Mouse (Mus musculus) CH12.LX (cell line): ENCODE measurements around the gene Ppm1b.

Source experiments
- CHD2 ChIP-seq: IDR thresholded peaks from 2 replicates; pipeline ENCODE4 v1.6.1; 2011; ENCODE audit warnings: low read length, improper control_type of control experiment
- CTCF ChIP-seq, 2 experiments: IDR thresholded peaks in 1 of 2; conservative IDR thresholded peaks in 1 of 2; 2 replicates each; pipeline ENCODE4 v1.5.1; 2011 to 2012; ENCODE audit warnings: low read depth in 2 of 2, low read length in 2 of 2, improper control_type of control experiment in 1 of 2, inconsistent platforms in 1 of 2, mild to moderate bottlenecking in 1 of 2, moderate library complexity in 1 of 2
- EP300 ChIP-seq: IDR thresholded peaks from 2 replicates; pipeline ENCODE4 v1.6.1; 2011; ENCODE audit warnings: low read length, improper control_type of control experiment
- ETS1 ChIP-seq: conservative IDR thresholded peaks from 2 replicates; pipeline ENCODE4 v1.6.1; 2012; ENCODE audit warnings: low read depth, mild to moderate bottlenecking, inconsistent platforms, low read length, improper control_type of control experiment, moderate library complexity
- HCFC1 ChIP-seq: IDR thresholded peaks from 2 replicates; pipeline ENCODE4 v1.6.1; 2012; ENCODE audit warnings: low read depth, mild to moderate bottlenecking, inconsistent platforms, low read length, improper control_type of control experiment
- MYC ChIP-seq: IDR thresholded peaks from 2 replicates; pipeline ENCODE4 v1.6.1; 2011; ENCODE audit warnings: low read depth, mild to moderate bottlenecking, improper control_type of control experiment, low read length
- NELFE ChIP-seq: IDR thresholded peaks from 2 replicates; pipeline ENCODE4 v1.6.1; 2011; ENCODE audit warnings: low read depth, low read length, improper control_type of control experiment
- POLR2A ChIP-seq: IDR thresholded peaks from 2 replicates; pipeline ENCODE4 v1.6.1; 2011; ENCODE audit warnings: low read depth, mild to moderate bottlenecking, improper control_type of control experiment, low read length
- UBTF ChIP-seq: IDR thresholded peaks from 2 replicates; pipeline ENCODE4 v1.6.1; 2012; ENCODE audit warnings: low read depth, mild to moderate bottlenecking, inconsistent platforms, low read length, improper control_type of control experiment, moderate library complexity
- USF1 ChIP-seq: IDR thresholded peaks from 2 replicates; pipeline ENCODE4 v1.6.1; 2014; ENCODE audit warnings: low read depth, mild to moderate bottlenecking, inconsistent platforms, low read length, improper control_type of control experiment
- ZMIZ1 ChIP-seq: IDR thresholded peaks from 2 replicates; pipeline ENCODE4 v1.6.1; 2012; ENCODE audit warnings: low read depth, mild to moderate bottlenecking, inconsistent platforms, low read length, improper control_type of control experiment

- no peak for TF ChIP-seq ZMIZ1
- TF ChIP-seq HCFC1, result no peak
- TF ChIP-seq MYC, result no peak
- no peak for TF ChIP-seq USF1
- no peak for TF ChIP-seq CTCF (conservative IDR thresholded peaks at IDR 0.05 in 1 of 2, IDR thresholded peaks at IDR 0.05 in 1 of 2; ENCODE audit: low read depth in 2 of 2, low read length in 2 of 2)
- no peak for TF ChIP-seq POLR2A
- no peak; the same call in 1 of the 2 replicates for TF ChIP-seq EP300
- peak; percentile 55; the same call in 1 of the 2 replicates for TF ChIP-seq ETS1
- TF ChIP-seq CHD2, result no peak
- TF ChIP-seq NELFE, result no peak
- peak; percentile 84; the same call in 1 of the 2 replicates for TF ChIP-seq UBTF
Measured at GRCm38 (mm10) chr17:85013485-85013884, 56.9 kb downstream of the Ppm1b start.
